Mouse (Mus musculus) naive thymus-derived CD4-positive, alpha-beta T cell, adult 2 months (primary cell): ENCODE data around the gene Mrpl53.
A peak's percentile ranks its signal among the peaks of the same experiment; 100 is the strongest.

Experiments used
- DNase-seq: peaks from one replicate; pipeline ENCODE4 v3.0.0-alpha.2; 2011; ENCODE audit warnings: low read depth

Mrpl53 gene

GRCm38 (mm10) chr6:83108762-83109668 is at the start of gene Mrpl53:
TSS of gene Mrpl53 (plus strand) at chr6:83109040.
- DNase-seq: peak; percentile 71

DNA sequence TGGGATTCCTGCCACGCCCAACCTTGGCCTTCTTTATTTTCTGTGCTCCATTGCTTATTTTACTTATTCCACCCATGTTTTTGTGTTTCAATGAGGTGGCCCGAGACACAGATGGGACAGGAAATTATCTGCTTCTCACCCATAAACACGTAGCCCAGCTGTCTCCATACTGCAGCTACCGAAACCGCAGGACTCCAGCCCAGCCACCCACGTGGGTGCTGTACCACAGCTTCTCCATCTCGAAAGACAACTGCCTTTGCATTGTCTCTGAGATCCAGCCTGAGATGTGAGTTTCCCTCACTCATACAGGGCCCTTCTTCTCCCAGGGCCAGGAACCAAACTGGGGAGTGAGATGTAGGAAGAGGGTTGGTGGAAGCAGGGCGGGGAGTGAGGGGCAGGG is 42.8 kb upstream of the Mrpl53 start:
- DNase-seq: no peak

DNA sequence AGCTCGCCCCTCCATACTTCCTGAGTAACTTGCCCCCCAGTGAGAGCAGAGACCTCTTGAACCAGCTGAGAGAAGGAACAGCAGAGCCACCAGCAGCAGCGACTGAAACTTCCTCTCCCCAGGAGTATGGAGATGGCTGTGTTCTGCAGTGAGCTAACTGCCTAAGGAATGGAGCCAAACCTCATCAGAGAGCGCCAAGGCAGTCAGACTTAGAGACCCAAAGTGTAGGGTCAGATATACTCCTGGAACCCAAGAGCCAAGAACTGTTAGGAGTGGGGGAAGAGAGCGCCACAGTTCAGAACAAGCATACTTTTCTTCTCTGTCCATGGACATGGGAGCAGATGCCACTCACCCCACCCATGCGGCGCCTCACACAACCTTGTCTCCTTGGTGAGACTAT is 42.4 kb upstream of the Mrpl53 start:
- DNase-seq: no peak

- DNase-seq: no peak
Observed at GRCm38 (mm10) chr6:83068221-83068620, 40.6 kb upstream of the Mrpl53 start.

- no peak for DNase-seq
Observed at GRCm38 (mm10) chr6:83068706-83069487, 39.9 kb upstream of the Mrpl53 start.

DNA sequence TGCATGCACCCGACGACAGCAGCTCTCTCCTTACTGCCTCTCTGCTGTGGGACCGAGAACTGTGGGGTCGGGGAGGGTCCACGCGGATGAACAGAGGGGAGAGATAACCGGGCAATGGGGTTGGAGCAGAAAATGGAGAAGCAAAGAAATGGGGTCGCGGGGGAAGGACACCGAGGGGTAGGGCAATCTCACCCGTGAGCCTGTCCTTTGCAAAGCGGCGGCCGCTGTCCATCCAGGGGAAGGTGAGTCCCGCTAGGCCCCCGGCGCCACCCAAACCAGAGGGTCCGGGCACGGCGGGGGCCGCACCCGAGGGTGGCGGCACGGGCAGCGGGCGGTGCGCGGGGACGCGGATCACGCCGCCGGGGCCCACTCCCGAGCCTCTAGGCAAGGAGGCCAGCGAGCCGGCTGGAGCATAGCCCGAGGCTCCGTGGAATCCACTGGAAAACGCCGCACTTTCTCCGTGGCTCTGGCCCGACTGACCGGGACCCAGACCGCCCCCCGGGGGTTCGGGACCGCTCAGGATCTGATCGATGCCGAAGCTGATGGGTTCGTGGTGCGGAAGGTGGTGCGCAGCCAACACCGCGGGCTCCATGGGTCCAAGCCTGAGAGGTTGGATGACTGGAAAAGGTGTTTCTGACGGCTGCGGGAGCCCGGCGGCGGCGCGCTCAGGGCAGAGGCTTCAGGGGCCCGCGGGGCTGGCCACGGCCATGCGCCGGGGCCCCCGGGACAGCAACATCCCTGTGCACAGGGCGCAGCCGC is 39.2 kb upstream of the Mrpl53 start:
- no peak for DNase-seq

DNA sequence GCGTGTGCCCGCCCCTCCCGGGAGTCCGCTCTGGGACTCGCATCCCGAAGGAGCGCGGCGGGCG is 38.8 kb upstream of the Mrpl53 start, which contains the start of gene Tlx2:
Gene Tlx2 (minus strand): TSS at position 47 of the 64 bp plus-strand sequence.
- DNase-seq: no peak

DNA sequence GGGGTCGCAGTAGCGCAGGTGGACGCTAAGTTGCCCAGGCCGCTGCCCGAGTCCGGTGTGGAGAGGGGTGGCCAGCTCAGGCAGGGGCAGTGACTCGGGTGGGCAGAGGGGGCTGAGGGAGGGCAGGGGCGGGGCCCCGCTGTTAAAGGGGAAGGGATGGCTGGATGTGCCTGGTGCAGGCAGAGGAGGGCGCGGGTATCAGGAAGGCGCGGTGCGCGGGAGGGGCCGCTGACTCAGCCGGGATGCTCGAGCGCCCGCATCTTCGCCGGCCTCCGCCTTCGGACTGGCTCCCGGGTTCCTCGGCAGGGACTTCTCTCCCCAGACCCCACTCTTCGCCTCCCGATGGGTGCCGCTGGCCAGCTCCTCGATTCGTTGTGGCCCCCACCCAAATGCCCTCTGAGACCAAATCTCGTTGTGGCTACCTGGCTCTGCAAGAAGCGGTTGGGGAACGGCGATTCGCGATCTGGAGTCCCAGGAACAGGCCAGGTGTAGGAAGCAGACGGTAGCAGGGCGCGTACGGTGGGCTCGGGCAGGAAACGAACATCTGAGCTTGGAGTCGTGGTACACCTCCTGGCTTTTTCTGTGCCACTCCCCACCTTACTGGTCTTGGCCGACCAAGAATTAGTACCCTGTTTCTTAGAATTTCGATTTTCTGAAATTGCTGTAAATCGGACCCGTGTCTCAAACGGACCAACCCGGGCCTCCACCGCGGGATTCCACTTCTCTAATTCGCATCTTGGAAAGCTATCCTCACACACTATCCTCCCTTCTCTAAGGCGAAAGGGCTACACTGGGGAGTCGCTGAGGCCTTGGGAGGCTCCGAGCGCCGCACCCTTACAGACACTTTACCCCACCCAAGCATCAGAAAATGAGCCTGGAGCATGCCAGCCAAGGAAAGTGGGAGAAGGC is 38.3 kb upstream of the Mrpl53 start:
- peak; percentile 62 for DNase-seq

- DNase-seq: no peak
Observed at GRCm38 (mm10) chr6:83071220-83071619, 37.6 kb upstream of the Mrpl53 start.

- peak; percentile 77 for DNase-seq
Observed at GRCm38 (mm10) chr6:83074979-83075378, 33.9 kb upstream of the Mrpl53 start.

DNA sequence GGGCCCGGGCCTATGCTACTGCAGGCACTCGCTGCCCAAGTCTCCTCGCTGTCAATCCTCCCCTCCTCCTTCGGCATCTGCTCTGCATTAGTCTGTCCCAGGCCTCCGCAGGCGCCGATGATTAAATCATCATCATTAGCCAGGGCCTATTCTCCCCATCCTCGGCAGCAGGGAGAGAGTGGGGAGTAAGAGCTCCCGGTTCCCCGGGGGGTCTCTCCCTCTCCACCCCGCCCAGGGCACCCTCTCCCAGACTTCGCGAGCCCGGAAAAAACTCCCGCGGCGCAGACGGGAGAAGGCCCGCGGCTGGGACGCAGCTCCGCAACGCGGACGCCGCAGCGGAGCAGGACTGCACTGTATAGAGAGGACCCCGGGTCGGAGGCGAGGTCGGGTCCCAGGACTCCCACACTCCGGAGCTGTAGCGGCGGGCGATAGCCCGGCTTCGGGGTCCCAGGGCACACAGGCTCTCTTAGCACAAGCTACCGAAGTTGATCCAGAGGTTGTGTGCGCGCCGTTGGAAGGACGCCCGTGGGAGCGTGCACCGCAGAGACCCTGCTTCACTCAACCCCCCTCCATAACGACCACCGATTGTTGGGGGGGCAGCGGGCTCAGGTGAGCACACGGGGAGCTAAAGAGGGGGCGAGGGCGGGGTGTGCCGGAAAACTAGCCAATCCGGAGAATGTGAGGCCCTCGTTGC is 31.1 kb upstream of the Mrpl53 start, which contains the start of gene Pcgf1:
Gene Pcgf1 (plus strand): TSS at position 240 of the 694 bp plus-strand sequence.
- peak; percentile 56 for DNase-seq

DNA sequence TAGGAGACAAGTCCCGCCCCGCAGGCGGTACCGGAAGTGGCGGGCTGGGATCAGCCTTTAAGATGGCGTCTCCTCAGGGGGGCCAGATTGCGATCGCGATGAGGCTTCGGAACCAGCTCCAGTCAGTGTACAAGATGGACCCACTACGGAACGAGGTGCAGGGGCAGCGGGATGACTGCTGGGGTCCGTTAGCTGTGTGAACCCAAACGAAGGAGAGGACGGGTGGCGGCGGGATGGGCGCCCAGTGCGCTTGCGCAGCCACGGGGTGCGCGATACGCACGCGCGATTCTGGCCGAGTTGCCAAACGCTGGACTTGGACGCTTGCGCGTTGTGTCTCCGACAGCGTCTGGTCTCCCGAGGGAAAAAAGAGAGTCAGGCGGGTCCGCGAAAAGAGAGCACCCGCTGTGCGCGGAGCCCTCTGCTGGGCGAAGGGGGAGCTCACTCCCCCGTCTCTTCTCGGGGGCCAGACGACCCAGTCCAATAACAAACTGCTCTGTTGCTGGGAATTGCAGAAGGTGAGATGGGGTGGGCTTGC is 30.4 kb upstream of the Mrpl53 start:
- DNase-seq: peak; percentile 100

- no peak for DNase-seq
Observed at GRCm38 (mm10) chr6:83080210-83080609, 28.6 kb upstream of the Mrpl53 start.

DNA sequence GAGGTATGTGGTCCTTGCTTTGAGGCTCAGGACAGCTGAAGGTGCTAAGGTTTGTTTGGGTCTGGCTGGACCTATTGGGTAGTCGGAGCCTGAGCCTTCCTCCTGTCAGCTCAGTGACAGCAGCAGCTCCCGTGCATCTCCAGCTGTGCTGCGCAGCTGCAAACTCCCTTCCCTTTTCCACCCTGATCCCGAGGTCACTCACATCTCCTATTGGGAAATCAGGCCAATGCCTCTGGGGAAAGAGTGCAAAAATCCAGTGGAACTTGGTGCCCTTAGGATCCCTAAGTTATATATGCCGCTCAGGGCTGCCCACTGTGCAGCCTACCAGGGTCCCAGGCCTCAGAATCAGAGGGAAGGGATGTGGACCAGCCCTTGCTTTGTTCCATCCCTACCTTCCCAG is 25.3 kb upstream of the Mrpl53 start:
- DNase-seq: no peak

DNA sequence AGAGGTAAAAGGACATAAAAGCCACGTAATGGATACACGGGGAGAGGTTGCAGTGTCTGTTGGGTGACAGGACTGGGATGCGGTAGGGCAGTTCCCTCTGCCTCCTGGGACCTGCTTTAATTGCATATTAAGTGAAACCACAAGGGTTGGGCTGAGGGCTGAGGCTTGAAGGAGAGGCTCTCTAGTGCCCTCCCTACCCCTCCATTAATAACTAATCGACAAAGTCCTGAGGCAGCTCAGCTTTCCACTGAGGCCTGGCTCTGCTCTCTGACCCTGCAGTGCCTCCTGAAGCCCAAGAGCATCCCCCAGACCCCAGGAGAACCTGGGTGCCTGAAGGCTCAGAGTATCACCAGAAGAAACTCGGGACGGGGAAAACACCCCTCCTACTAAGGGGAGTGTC is 24.4 kb upstream of the Mrpl53 start:
- DNase-seq: no peak

DNA sequence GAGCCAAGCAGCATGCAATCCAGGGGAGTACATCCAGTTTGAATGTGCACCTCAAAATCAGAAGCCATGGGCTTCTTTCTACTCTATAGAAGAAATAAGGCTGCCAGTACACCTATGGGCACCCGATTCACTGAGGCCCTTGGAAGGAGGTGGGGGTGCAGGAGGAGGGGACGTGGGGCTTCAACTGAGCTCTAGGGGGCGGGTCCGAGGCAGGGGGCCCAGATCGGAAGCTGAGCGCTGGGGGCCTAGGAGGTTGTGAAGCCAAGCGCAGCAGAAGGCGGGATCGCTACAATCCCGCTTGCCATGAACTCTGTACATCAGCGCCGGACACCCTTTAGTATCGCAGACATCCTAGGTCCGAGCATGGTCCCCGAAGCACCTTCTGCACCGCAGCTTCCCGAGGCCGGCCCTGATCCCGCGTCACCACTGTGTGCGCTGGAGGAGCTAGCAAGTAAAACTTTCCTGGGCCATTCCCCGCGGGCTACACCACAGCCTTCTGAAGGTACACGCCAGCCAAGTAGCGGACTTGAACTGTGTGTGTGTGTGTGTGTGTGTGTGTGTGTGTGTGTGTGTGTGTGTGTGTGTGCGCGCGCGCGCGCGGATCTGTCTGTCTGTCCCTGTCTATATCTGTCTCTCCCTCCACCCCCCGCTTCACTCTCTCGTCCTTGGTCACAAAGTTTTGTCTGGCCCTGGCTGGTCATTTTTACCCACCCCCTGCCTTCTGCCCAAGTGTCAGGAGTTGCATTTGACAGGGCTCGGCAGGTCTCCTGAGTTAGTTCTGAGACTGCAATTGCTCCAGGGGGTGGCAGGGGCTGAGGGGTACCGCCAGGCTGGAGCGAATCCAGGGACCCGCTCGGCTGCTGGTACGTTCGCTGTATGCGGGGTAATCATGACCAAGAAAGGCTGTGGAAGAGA is 22.5 kb upstream of the Mrpl53 start, which contains the start of gene Lbx2:
Gene Lbx2 (plus strand): TSS at position 247 of the 915 bp plus-strand sequence.
- DNase-seq: peak; percentile 55

DNA sequence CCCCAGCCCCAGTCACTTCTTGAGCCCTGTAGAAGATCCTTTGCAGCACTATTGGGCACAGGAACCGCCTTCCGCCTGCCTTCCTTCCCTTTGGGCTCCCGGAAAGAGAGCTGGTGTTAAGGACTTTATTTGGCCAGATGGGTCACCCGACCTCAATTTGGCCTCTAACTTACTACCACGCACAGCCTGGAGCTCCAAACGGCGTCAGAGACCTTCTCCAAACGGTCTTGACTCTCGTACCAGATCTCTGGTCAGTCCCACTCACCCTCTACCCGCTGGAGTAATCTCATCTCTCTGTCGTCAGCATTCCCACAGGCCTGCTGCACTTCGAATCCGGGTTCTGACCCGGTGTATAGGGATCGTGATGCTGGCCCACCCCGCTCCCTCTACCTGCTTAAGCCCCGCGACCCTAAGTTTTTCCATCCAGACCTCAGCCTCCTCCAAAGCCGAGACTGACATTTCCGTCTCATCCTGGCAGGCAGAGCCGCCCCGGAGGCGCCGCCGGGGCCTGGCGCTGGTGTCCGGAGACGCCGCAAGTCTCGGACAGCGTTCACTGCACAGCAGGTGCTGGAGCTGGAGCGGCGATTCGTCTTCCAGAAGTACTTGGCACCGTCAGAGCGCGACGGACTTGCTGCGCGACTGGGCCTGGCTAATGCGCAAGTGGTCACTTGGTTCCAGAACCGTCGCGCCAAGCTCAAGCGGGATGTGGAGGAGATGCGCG is 21.5 kb upstream of the Mrpl53 start:
- DNase-seq: no peak

GRCm38 (mm10) chr6:83087926-83088260 is 20.9 kb upstream of the Mrpl53 start:
- no peak for DNase-seq
